8 mouse cellular contexts compared by ENCODE assay signal in the genomic region with DNA sequence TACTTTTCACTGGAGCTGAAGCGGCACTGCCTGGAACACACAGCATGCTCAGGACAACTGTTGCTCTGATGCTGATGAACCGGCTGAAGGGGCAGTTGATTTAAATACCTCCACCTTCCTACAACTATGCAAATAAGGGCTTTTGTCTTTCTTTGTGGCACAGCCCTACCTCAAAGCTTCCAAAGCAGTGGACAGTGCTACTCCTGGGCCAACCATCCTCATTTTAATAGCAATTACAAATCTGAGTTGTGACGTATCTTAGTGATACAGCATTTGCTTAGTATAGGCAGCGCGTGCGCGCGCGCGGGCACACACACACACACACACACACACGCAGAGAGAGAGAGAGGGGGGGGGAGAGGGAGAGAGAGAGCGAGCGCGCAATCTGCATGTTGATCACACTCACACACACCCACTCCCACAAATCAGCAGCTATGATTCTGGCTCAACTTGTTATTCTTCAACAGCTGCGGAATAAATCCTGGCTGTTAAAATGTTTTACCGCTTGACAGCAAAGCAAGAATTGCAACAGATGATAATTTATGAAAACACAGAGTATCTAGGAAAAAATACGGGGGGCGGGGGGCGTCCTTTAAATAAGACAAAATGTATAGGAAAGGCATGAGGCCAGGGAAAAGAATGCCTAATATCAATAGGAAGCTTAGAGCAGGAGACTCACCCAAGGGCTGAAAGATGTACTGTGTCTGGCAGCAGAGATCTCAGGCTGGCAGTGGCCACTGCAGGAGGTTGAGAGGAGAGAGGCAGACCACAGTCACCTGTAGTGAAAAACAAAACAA. TPM values are rescaled to one million over a fixed set of nuclear protein-coding genes. Genes with fewer than 3 reads are reported as not detected.
DNase-seq lines count a peak whose midpoint lies in the region; ATAC-seq and TF ChIP-seq lines count a peak whose summit lies in the region.

No protein-coding gene starts in this region.

- H3K9ac ChIP-seq in heart, embryonic 16.5 days (ENCODE audit: low read length), result peak overlapping the region; percentile 21
- peak overlapping the region; percentile 54 for H3K9ac ChIP-seq in neural tube, embryonic 15.5 days (replicated peaks)

- H3K4me3 ChIP-seq in cerebellum, adult 2 months (replicated peaks; ENCODE audit: insufficient read depth, low read depth, low read length), result no peak overlapping the region
- H3K4me3 ChIP-seq in heart, embryonic 16.5 days (ENCODE audit: low read length), result peak overlapping the region; percentile 60
- peak overlapping the region; percentile 50 for H3K4me3 ChIP-seq in neural tube, embryonic 15.5 days (replicated peaks)

- H3K9me3 ChIP-seq in heart, embryonic 16.5 days (replicated peaks; ENCODE audit: control insufficient read depth, low read length), result no peaks in the 10 kb centered on the region
- no peaks in the 10 kb centered on the region for H3K9me3 ChIP-seq in neural tube, embryonic 15.5 days (replicated peaks)

- ATAC-seq in heart, embryonic 16.5 days (replicated peaks; ENCODE audit: extremely low read depth, insufficient read depth, low FRiP score), result peak; percentile 49; the same call in 1 of the 2 replicates
- ATAC-seq in neural tube, embryonic 15.5 days (ENCODE audit: low FRiP score), result peak; percentile 93

- no peaks in the 10 kb centered on the region for H3K4me1 ChIP-seq in cerebellum, adult 2 months (ENCODE audit: control insufficient read depth, insufficient read depth, low read length)
- peaks cover 4% of the 10 kb centered on the region for H3K4me1 ChIP-seq in heart, embryonic 16.5 days (ENCODE audit: control insufficient read depth, insufficient read depth, low read length)
- H3K4me1 ChIP-seq in neural tube, embryonic 15.5 days, result peaks cover 14% of the 10 kb centered on the region

- intact Hi-C loops in left cerebral cortex, postnatal 4 days (cut with DNase I), result no loop called here

- no peak for TF ChIP-seq CTCF in cerebellum, adult 2 months (IDR thresholded peaks at IDR 0.05; ENCODE audit: borderline replicate concordance, insufficient read depth, low read depth, low read length)

- H3K4me2 ChIP-seq in heart, embryonic 16.5 days (ENCODE audit: low read depth, low read length), result peak overlapping the region; percentile 77
- H3K4me2 ChIP-seq in neural tube, embryonic 15.5 days, result peak overlapping the region; percentile 93

- H3K27me3 ChIP-seq in cerebellum, adult 2 months (ENCODE audit: control insufficient read depth, insufficient read depth, low read length), result peaks cover 2% of the 10 kb centered on the region; the same call in 1 of the 2 replicates
- no peaks in the 10 kb centered on the region for H3K27me3 ChIP-seq in heart, embryonic 16.5 days (ENCODE audit: control insufficient read depth, insufficient read depth, low read length)
- H3K27me3 ChIP-seq in neural tube, embryonic 15.5 days (replicated peaks), result no peaks in the 10 kb centered on the region

- H3K36me3 ChIP-seq in heart, embryonic 16.5 days (ENCODE audit: control insufficient read depth, insufficient read depth), result no peaks in the 10 kb centered on the region
- H3K36me3 ChIP-seq in neural tube, embryonic 15.5 days, result peaks cover 6% of the 10 kb centered on the region

- no peak overlapping the region for H3K27ac ChIP-seq in cerebellum, adult 2 months (ENCODE audit: insufficient read depth, low read length)
- no peak overlapping the region for H3K27ac ChIP-seq in heart, embryonic 16.5 days (ENCODE audit: low read length)
- peak overlapping the region; percentile 83 for H3K27ac ChIP-seq in neural tube, embryonic 15.5 days (replicated peaks)

- WGBS in cerebellum, adult 2 months, result 1% methylated on average over 19 of the region's 19 CpGs
- 2% methylated on average over 19 of the region's 19 CpGs for WGBS in heart, embryonic 16.5 days
- WGBS in neural tube, embryonic 15.5 days, result under 1% methylated on average over 19 of the region's 19 CpGs

- no peak for TF ChIP-seq POLR2A in cerebellum, adult 2 months (IDR thresholded peaks at IDR 0.05; ENCODE audit: borderline replicate concordance, insufficient read depth, low read length)

- peak; percentile 19 to 37 for DNase-seq in cerebellum, postnatal 10 days
- DNase-seq in cerebellum, adult 2 months, result no peak
- peak; percentile 59 for DNase-seq in brain, embryonic 18.5 days (ENCODE audit: low read depth, low spot score)
- DNase-seq in left cerebral cortex, postnatal 4 days, result peak; percentile 20
- no peak for DNase-seq in adrenal gland, adult 8-10 months
- no peak for DNase-seq in cerebellum, adult 8-10 months

RNA-seq across cellular contexts. Expression of gene AW551984, which starts 1.5 kb away (rescaled TPM):
- polyA plus RNA-seq in cerebellum, adult 2 months (2012; rRNA removed), result 8.0 and 8.5 TPM in 2 replicates
- polyA plus RNA-seq in heart, embryonic 16.5 days (2015; fragmentation: Nextera tagmentation; extraction: Ambion mirVana), result 8.0 and 8.4 TPM in 2 replicates
- 10 to 100 TPM; 21.2 to 46.8 TPM for total RNA-seq in left cerebral cortex, postnatal 4 days (2021)
- 169 and 187 TPM in 2 replicates for polyA plus RNA-seq in neural tube, embryonic 15.5 days (2015; fragmentation: Nextera tagmentation; extraction: Ambion mirVana)
- total RNA-seq in adrenal gland, adult 8-10 months (2022), result 10 to 100 TPM; 14.1 to 23.1 (median 19.1) TPM

RNA-seq across cellular contexts. Expression of gene Olfr148, which starts 7.7 kb away (rescaled TPM):
- not detected in 2 replicates for polyA plus RNA-seq in cerebellum, adult 2 months (2012; rRNA removed)
- polyA plus RNA-seq in heart, embryonic 16.5 days (2015; fragmentation: Nextera tagmentation; extraction: Ambion mirVana), result not detected in 2 replicates
- not detected for total RNA-seq in left cerebral cortex, postnatal 4 days (2021)
- polyA plus RNA-seq in neural tube, embryonic 15.5 days (2015; fragmentation: Nextera tagmentation; extraction: Ambion mirVana), result not detected in 2 replicates
- total RNA-seq in adrenal gland, adult 8-10 months (2022), result not detected

RNA-seq across cellular contexts. Expression of gene Olfr960, which starts 18.4 kb away (rescaled TPM):
- not detected in 2 replicates for polyA plus RNA-seq in cerebellum, adult 2 months (2012; rRNA removed)
- polyA plus RNA-seq in heart, embryonic 16.5 days (2015; fragmentation: Nextera tagmentation; extraction: Ambion mirVana), result not detected in 2 replicates
- not detected for total RNA-seq in left cerebral cortex, postnatal 4 days (2021)
- polyA plus RNA-seq in neural tube, embryonic 15.5 days (2015; fragmentation: Nextera tagmentation; extraction: Ambion mirVana), result not detected in 2 replicates
- total RNA-seq in adrenal gland, adult 8-10 months (2022), result not detected

RNA-seq across cellular contexts. Expression of gene Olfr959, which starts 27.4 kb away (rescaled TPM):
- not detected in 2 replicates for polyA plus RNA-seq in cerebellum, adult 2 months (2012; rRNA removed)
- not detected in 2 replicates for polyA plus RNA-seq in heart, embryonic 16.5 days (2015; fragmentation: Nextera tagmentation; extraction: Ambion mirVana)
- total RNA-seq in left cerebral cortex, postnatal 4 days (2021), result not detected
- 0.05 TPM in 1 of 2 replicates, not detected in the other for polyA plus RNA-seq in neural tube, embryonic 15.5 days (2015; fragmentation: Nextera tagmentation; extraction: Ambion mirVana)
- total RNA-seq in adrenal gland, adult 8-10 months (2022), result not detected

RNA-seq across cellular contexts. Expression of gene Olfr961, which starts 42.2 kb away (rescaled TPM):
- not detected in 2 replicates for polyA plus RNA-seq in cerebellum, adult 2 months (2012; rRNA removed)
- polyA plus RNA-seq in heart, embryonic 16.5 days (2015; fragmentation: Nextera tagmentation; extraction: Ambion mirVana), result not detected in 2 replicates
- total RNA-seq in left cerebral cortex, postnatal 4 days (2021), result not detected
- not detected in 2 replicates for polyA plus RNA-seq in neural tube, embryonic 15.5 days (2015; fragmentation: Nextera tagmentation; extraction: Ambion mirVana)
- not detected for total RNA-seq in adrenal gland, adult 8-10 months (2022)

Comparison
In these comparisons a context has a peak if more than half of its experiments do, and no peak if none do; other contexts are left out.
1. DNase-seq: peak in cerebellum, postnatal 10 days (2 of 2), brain, embryonic 18.5 days (single experiment) and left cerebral cortex, postnatal 4 days (single experiment); none in cerebellum, adult 2 months (0 of 2), adrenal gland, adult 8-10 months (single experiment) and cerebellum, adult 8-10 months (single experiment).
2. RNA of gene AW551984, which starts 1.5 kb away (polyA plus RNA-seq): 169 to 187 TPM in neural tube, embryonic 15.5 days; 8.0 to 8.5 TPM in cerebellum, adult 2 months and 8.0 to 8.4 TPM in heart, embryonic 16.5 days; every median in the first group is over 10 times any median in the second.